Mouse (Mus musculus) heart, postnatal 0 days (tissue): Measurements from ENCODE around the gene Esp23. TPM values are rescaled to one million over a fixed set of nuclear protein-coding genes. Genes with fewer than 3 reads are reported as not detected.
"Not testable (repeated sequence)": the region's sequence is repeated elsewhere in the genome, so short reads cannot be mapped to it uniquely, and the experiment has no call there.

ENCODE experiments used
- ATAC-seq: fragments of 200-750 bp; cut with Nextera tagmentation; 2 replicates; pipeline ENCODE4 v1.8.0; 2017; ENCODE audit warnings: low read depth, moderate number of reproducible peaks, moderate library complexity; ENCODE audit not compliant: insufficient read depth
- DNase-seq: peaks from one replicate; pipeline ENCODE4 v3.0.0-alpha.2; 2016; ENCODE audit warnings: low spot score
- H3K27ac ChIP-seq: fragments of 300-500 bp; sonication (generic); 2 replicates; pipeline ENCODE4 v1.5.1; 2014; ENCODE audit warnings: low read depth, mild to moderate bottlenecking
- H3K27me3 ChIP-seq: fragments of 300-500 bp; sonication (generic); 2 replicates; pipeline ENCODE4 v1.6.1; 2014; ENCODE audit warnings: low read length, mixed read lengths; ENCODE audit not compliant: control insufficient read depth, insufficient read depth
- H3K36me3 ChIP-seq: fragments of 300-500 bp; sonication (generic); replicated peaks from 2 replicates; pipeline ENCODE4 v1.6.1; 2014; ENCODE audit warnings: low read length, mixed read lengths; ENCODE audit not compliant: control insufficient read depth, insufficient read depth
- H3K4me1 ChIP-seq: fragments of 300-500 bp; sonication (generic); 2 replicates; pipeline ENCODE4 v1.6.1; 2014; ENCODE audit warnings: antibody characterized with exemption; ENCODE audit not compliant: control insufficient read depth, insufficient read depth
- H3K4me2 ChIP-seq: fragments of 300-500 bp; sonication (generic); 2 replicates; pipeline ENCODE4 v1.6.1; 2014; ENCODE audit warnings: low read depth, mild to moderate bottlenecking, low read length, moderate library complexity
- H3K4me3 ChIP-seq: fragments of 300-500 bp; sonication (generic); 2 replicates; pipeline ENCODE4 v1.5.1; 2014; ENCODE audit warnings: low read depth, low read length
- H3K9ac ChIP-seq: fragments of 300-500 bp; sonication (generic); replicated peaks from 2 replicates; pipeline ENCODE4 v1.6.1; 2014; ENCODE audit warnings: low read depth, low read length, mixed read lengths
- H3K9me3 ChIP-seq: fragments of 300-500 bp; sonication (generic); replicated peaks from 2 replicates; pipeline ENCODE4 v1.6.1; 2016; ENCODE audit warnings: low read length; ENCODE audit not compliant: control insufficient read depth
- CTCF ChIP-seq: IDR thresholded peaks from 2 replicates; pipeline ENCODE4 v1.5.1; 2016; ENCODE audit warnings: antibody characterized with exemption, control low read depth, low read depth
- EP300 ChIP-seq: IDR thresholded peaks from 2 replicates; pipeline ENCODE4 v1.6.1; 2016; ENCODE audit warnings: antibody characterized with exemption, low read depth
- WGBS: fragments of 180-500 bp; shearing (Covaris S2); extraction: QIAGEN DNeasy Blood & Tissue Kit; methylation state at CpG from one replicate; pipeline ENCODE4 v1.1.7; 2014; 5-methylcytosine and 5-hydroxymethylcytosine counted together
- polyA plus RNA-seq: library from polyadenylated mRNA; unstranded; fragments of >200 nt; fragmentation: Nextera tagmentation; extraction: Ambion mirVana; gene quantifications from 2 replicates; pipeline ENCODE4 v1.2.1, GENCODE M21; 2015
- total RNA-seq: library from RNA; depleted of rRNA; stranded (reverse); fragments of >200 nt; gene quantifications from 2 replicates; pipeline ENCODE4 v1.2.3, GENCODE M21; 2014; ENCODE audit warnings: low replicate concordance; rRNA removed

The Esp23 gene
- total RNA-seq (not detected in 2 replicates), polyA plus RNA-seq (not detected in 2 replicates)

- no peak within 1 kb of the TSS for H3K4me3 ChIP-seq
- no peak for ATAC-seq
- WGBS: 26% methylated on average over 1 of the region's 1 CpGs
Measured at GRCm38 (mm10) chr17:39076937-39077336, at the start of gene Esp23. Esp23 (minus strand) TSS chr17:39077037.

DNA sequence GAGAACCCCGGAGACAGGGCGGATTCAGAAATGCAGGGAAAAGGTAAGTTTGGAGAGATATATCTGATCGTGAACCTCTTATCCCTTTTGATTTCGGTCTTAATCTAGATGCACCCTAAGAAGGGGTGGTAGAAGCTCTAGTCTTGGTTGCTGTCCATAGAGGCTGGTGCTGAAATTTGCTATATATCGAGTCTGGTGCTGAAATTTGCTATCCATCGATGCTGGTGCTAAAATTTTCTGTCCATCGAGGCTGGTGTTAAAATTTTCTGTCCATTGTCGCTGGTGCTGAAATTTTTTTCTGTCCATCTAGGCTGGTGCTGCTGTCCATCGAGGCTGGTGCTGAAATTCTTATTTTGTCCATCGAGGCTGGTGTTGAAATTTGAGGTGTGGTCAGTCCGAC, 30.3 kb upstream of the Esp23 start:
- H3K27me3 ChIP-seq, H3K27ac ChIP-seq, H3K4me1 ChIP-seq, H3K36me3 ChIP-seq, DNase-seq, H3K9ac ChIP-seq, H3K4me3 ChIP-seq, H3K4me2 ChIP-seq, ATAC-seq: not testable (repeated sequence)
- 65% methylated on average over 11 of the region's 11 CpGs for WGBS
- peaks cover 14% of the 10 kb centered on the region for H3K9me3 ChIP-seq

More at GRCm38 (mm10) chr17:39076937-39077336, at the start of gene Esp23:
- DNase-seq: no peak
- Histone ChIP-seq H3K27ac (no peak within 1 kb of the TSS), H3K36me3 (no peaks in the 10 kb centered on the region), H3K9ac (no peak within 1 kb of the TSS), H3K4me2 (no peak within 1 kb of the TSS), H3K4me1 (no peaks in the 10 kb centered on the region), H3K27me3 (no peaks in the 10 kb centered on the region), H3K9me3 (peaks cover 10% of the 10 kb centered on the region; the same call in 1 of the 2 replicates)
- TF ChIP-seq CTCF (no peak), EP300 (no peak)

DNA sequence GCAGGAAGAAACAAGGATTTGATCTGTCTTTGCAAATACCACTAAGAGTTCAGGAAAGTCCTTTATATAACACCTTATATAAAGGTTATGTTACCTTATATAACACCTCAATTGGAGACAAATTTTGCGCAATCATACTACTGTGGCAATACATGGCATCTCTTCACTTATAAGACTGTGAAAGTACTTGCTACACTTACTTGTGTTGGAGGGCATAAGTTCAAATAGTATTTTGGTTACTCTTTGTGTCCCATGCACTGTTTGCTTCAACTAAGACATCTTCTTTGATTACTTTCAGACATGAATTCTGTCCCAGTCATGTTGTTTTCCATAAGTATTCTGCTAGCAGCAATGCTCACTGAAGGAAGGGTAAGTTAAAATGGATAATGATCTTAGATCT, 18.2 kb upstream of the Esp23 start, which contains the start of gene Esp22:
Esp22 (plus strand) TSS at position 301 of the 400 bp plus-strand sequence.
- Histone ChIP-seq H3K9me3 (0 out of 2 replicates have a peak, but pooled peaks cover 8% of the 10 kb centered on the region), H3K27ac (no peak within 1 kb of the TSS), H3K36me3 (no peaks in the 10 kb centered on the region), H3K9ac (no peak within 1 kb of the TSS), H3K4me1 (no peaks in the 10 kb centered on the region), H3K27me3 (no peaks in the 10 kb centered on the region), H3K4me3 (no peak within 1 kb of the TSS), H3K4me2 (no peak within 1 kb of the TSS)
- WGBS: 88% methylated on average over 1 of the region's 1 CpGs
- no peak for DNase-seq
- TF ChIP-seq EP300 (no peak), CTCF (no peak)
- ATAC-seq: no peak

- no peaks in the 10 kb centered on the region for H3K27me3 ChIP-seq
- no peaks in the 10 kb centered on the region for H3K36me3 ChIP-seq
- TF ChIP-seq EP300 (no peak), CTCF (no peak)
- no peak overlapping the region for H3K4me2 ChIP-seq
- no peak overlapping the region for H3K27ac ChIP-seq
- DNase-seq: no peak
- no peak overlapping the region for H3K9ac ChIP-seq
- ATAC-seq: no peak
- no peaks in the 10 kb centered on the region for H3K4me1 ChIP-seq
- no peak overlapping the region for H3K4me3 ChIP-seq
- H3K9me3 ChIP-seq: peaks cover 19% of the 10 kb centered on the region
Measured at GRCm38 (mm10) chr17:39063641-39064040, 13.2 kb downstream of the Esp23 start.

GRCm38 (mm10) chr17:39043241-39043640, 33.6 kb downstream of the Esp23 start, which contains the start of gene Gm21903:
Gm21903 (minus strand) TSS chr17:39043341.
- H3K4me3 ChIP-seq: no peak within 1 kb of the TSS
- H3K36me3 ChIP-seq: no peaks in the 10 kb centered on the region
- H3K9me3 ChIP-seq: 0 out of 2 replicates have a peak, but pooled peaks cover 3% of the 10 kb centered on the region
- no peak for TF ChIP-seq CTCF
- TF ChIP-seq EP300: no peak
- no peak for ATAC-seq
- no peaks in the 10 kb centered on the region for H3K4me1 ChIP-seq
- H3K4me2 ChIP-seq: no peak within 1 kb of the TSS
- no peak within 1 kb of the TSS for H3K27ac ChIP-seq
- H3K27me3 ChIP-seq: no peaks in the 10 kb centered on the region
- no peak within 1 kb of the TSS for H3K9ac ChIP-seq
- no peak for DNase-seq

GRCm38 (mm10) chr17:39036395-39036794, 40.4 kb downstream of the Esp23 start, which contains the start of gene Esp24:
Esp24 (plus strand) TSS chr17:39036695.
- H3K27me3 ChIP-seq, DNase-seq, H3K27ac ChIP-seq, H3K4me2 ChIP-seq, ATAC-seq, H3K9me3 ChIP-seq, H3K4me1 ChIP-seq, H3K9ac ChIP-seq, H3K36me3 ChIP-seq, H3K4me3 ChIP-seq: not testable (repeated sequence)
- 68% methylated on average over 3 of the region's 3 CpGs for WGBS

Other genes with a start within 250 kb of the Esp23 start
- gene Esp24, start 40.3 kb downstream of the Esp23 start, total RNA-seq: not detected in 2 replicates
- not detected in 2 replicates for gene Esp24, start 40.3 kb downstream of the Esp23 start, polyA plus RNA-seq
- gene Gm21903, start 33.7 kb downstream of the Esp23 start, total RNA-seq: not detected in 2 replicates
- gene Gm21903, start 33.7 kb downstream of the Esp23 start, polyA plus RNA-seq: not detected in 2 replicates
- not detected in 2 replicates for gene Esp22, start 18.3 kb upstream of the Esp23 start, total RNA-seq
- gene Esp22, start 18.3 kb upstream of the Esp23 start, polyA plus RNA-seq: not detected in 2 replicates